Mouse (Mus musculus): ENCODE data around the gene Kcnj12. TPM values are rescaled to one million over a fixed set of nuclear protein-coding genes. Genes with fewer than 3 reads are reported as not detected.

Gene Kcnj12
- total and polyA plus RNA-seq, 3 experiments = not detected

- Histone ChIP-seq H3K9me3 (replicated peaks) (no peaks in the 10 kb centered on the region), H3K36me3 (replicated peaks) (no peaks in the 10 kb centered on the region), H3K4me1 (ENCODE audit: insufficient read depth, low read depth, low read length) (no peaks in the 10 kb centered on the region), H3K27me3 (ENCODE audit: insufficient read depth, low read length) (peaks cover 18% of the 10 kb centered on the region), H3K4me3 (ENCODE audit: low read depth, low read length) (no peak overlapping the region)
- no peak for TF ChIP-seq GATA2 (IDR thresholded peaks at IDR 0.05; ENCODE audit: borderline replicate concordance, low read depth, low read length)
- no peak for TF ChIP-seq CTCF (IDR thresholded peaks at IDR 0.05; ENCODE audit: low read depth, low read length)
- no peak for TF ChIP-seq TAL1 (conservative IDR thresholded peaks at IDR 0.05; ENCODE audit: low read depth, low read length)
- no peak for TF ChIP-seq GATA1 (IDR thresholded peaks at IDR 0.05; ENCODE audit: borderline replicate concordance, low read length)
- TF ChIP-seq POLR2AphosphoS5 (IDR thresholded peaks at IDR 0.05; ENCODE audit: insufficient replicate concordance, low read depth, low read length) = no peak
- ATAC-seq (ENCODE audit: extremely low read depth, insufficient number of reproducible peaks, low FRiP score, poor library complexity, severe bottlenecking) (no peak), DNase-seq (ENCODE audit: low spot score) (no peak)
Measured at GRCm38 (mm10) chr11:61004781-61005180, 17.6 kb upstream of the Kcnj12 start.

DNA sequence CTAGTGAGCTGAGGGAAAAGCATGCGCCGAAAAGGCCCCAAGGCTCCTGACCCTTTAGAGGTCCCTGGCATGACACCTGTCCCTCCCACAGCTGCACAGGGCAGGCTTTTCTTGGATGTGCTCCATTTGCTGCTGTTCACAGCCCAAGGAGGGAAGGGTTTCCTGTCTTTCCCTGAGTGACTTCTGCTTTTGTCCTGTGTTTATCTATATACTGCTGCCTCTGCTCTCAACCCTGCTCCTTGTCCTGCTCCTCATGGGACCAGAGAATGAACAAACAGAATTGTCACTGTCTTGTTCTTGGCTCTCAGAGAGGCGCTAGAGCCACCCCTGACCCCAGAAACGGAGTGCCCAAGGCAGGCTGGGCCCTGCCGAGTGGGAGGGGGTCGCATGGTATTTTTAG lies 17.0 kb upstream of the Kcnj12 start:
- no peak overlapping the region for H3K4me3 ChIP-seq (ENCODE audit: low read depth, low read length)

DNA sequence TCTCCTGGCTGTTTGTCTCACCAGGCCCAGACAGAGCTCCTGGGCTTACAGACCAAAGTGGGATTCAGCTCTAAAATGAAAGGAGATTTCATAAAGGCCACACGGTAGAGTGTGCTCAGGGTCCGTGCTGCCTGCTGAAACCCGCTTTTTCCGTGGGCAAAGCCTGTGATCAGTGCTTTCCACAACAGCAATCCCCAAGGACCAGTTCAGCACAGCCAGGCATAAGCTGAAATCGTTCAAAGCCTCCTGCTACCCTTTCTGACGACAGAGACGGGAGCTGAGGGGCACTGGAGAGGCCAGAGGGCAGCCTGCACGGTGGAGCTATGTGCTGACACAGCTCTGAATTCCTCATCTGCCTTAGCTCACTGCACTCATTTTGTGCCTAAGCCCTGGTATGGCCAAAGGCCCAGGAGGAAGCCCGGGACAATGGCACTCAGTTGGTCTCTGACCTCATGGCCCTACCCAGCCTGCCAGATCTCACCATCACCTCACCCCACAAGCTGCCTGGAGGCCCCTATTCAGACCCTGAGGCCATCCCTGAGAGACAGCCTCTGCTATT lies 10.5 kb upstream of the Kcnj12 start:
- no peaks in the 10 kb centered on the region for H3K36me3 ChIP-seq (replicated peaks)
- no peak overlapping the region for H3K4me3 ChIP-seq (ENCODE audit: low read depth, low read length)
- no peak for TF ChIP-seq GATA1 (IDR thresholded peaks at IDR 0.05; ENCODE audit: borderline replicate concordance, low read length)
- TF ChIP-seq GATA2 (IDR thresholded peaks at IDR 0.05; ENCODE audit: borderline replicate concordance, low read depth, low read length) = no peak
- no peak for TF ChIP-seq TAL1 (conservative IDR thresholded peaks at IDR 0.05; ENCODE audit: low read depth, low read length)
- no peak for TF ChIP-seq CTCF (IDR thresholded peaks at IDR 0.05; ENCODE audit: low read depth, low read length)
- no peak for TF ChIP-seq POLR2AphosphoS5 (IDR thresholded peaks at IDR 0.05; ENCODE audit: insufficient replicate concordance, low read depth, low read length)
- no peaks in the 10 kb centered on the region for H3K4me1 ChIP-seq (ENCODE audit: insufficient read depth, low read depth, low read length)
- no peak for DNase-seq (ENCODE audit: low spot score)
- no peaks in the 10 kb centered on the region for H3K9me3 ChIP-seq (replicated peaks)
- ATAC-seq (ENCODE audit: extremely low read depth, insufficient number of reproducible peaks, low FRiP score, poor library complexity, severe bottlenecking) = no peak
- H3K27me3 ChIP-seq (ENCODE audit: insufficient read depth, low read length) = peaks cover 25% of the 10 kb centered on the region

More for the DNA sequence above, 17.0 kb upstream of the Kcnj12 start:
- H3K27me3 ChIP-seq (ENCODE audit: insufficient read depth, low read length) = peaks cover 22% of the 10 kb centered on the region
- H3K9me3 ChIP-seq (replicated peaks) = no peaks in the 10 kb centered on the region
- no peak for ATAC-seq (ENCODE audit: extremely low read depth, insufficient number of reproducible peaks, low FRiP score, poor library complexity, severe bottlenecking)
- no peak for TF ChIP-seq CTCF (IDR thresholded peaks at IDR 0.05; ENCODE audit: low read depth, low read length)
- no peaks in the 10 kb centered on the region for H3K4me1 ChIP-seq (ENCODE audit: insufficient read depth, low read depth, low read length)
- H3K36me3 ChIP-seq (replicated peaks) = no peaks in the 10 kb centered on the region
- DNase-seq (ENCODE audit: low spot score) = no peak

- ATAC-seq (ENCODE audit: extremely low read depth, insufficient number of reproducible peaks, low FRiP score, poor library complexity, severe bottlenecking) = no peak
- H3K4me1 ChIP-seq (ENCODE audit: insufficient read depth, low read depth, low read length) = no peaks in the 10 kb centered on the region
- no peaks in the 10 kb centered on the region for H3K9me3 ChIP-seq (replicated peaks)
- H3K27me3 ChIP-seq (ENCODE audit: insufficient read depth, low read length) = peaks cover 19% of the 10 kb centered on the region
- no peak for TF ChIP-seq GATA2 (IDR thresholded peaks at IDR 0.05; ENCODE audit: borderline replicate concordance, low read depth, low read length)
- TF ChIP-seq TAL1 (conservative IDR thresholded peaks at IDR 0.05; ENCODE audit: low read depth, low read length) = no peak
- no peak for TF ChIP-seq POLR2AphosphoS5 (IDR thresholded peaks at IDR 0.05; ENCODE audit: insufficient replicate concordance, low read depth, low read length)
- no peak for TF ChIP-seq GATA1 (IDR thresholded peaks at IDR 0.05; ENCODE audit: borderline replicate concordance, low read length)
- TF ChIP-seq CTCF (IDR thresholded peaks at IDR 0.05; ENCODE audit: low read depth, low read length) = no peak
- H3K4me3 ChIP-seq (ENCODE audit: low read depth, low read length) = no peak overlapping the region
- no peaks in the 10 kb centered on the region for H3K36me3 ChIP-seq (replicated peaks)
- no peak for DNase-seq (ENCODE audit: low spot score)
Measured at GRCm38 (mm10) chr11:61016866-61017398, 5.4 kb upstream of the Kcnj12 start.

DNA sequence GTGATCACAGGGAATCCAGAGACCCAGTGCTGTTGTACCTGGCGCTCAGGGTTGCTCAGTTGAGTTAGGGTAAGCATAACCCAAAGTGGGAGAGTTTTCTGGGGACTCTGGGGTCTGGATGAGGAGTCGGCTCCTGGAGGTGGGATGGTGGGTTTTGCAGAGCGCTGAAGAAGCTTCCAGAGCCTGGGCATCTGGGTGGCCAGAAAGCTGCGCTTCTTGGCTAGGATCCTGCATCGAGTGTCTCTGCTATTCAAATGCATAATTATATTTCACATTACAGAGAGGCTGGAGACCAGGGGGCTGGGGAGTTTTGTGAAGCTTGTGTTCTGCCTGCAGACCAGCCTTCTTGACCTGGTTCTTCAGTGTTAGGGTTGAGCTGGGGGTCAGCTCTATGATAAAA lies 1.2 kb upstream of the Kcnj12 start:
- H3K4me1 ChIP-seq (ENCODE audit: insufficient read depth, low read depth, low read length) = no peaks in the 10 kb centered on the region
- H3K9me3 ChIP-seq (replicated peaks) = no peaks in the 10 kb centered on the region
- H3K4me3 ChIP-seq (ENCODE audit: low read depth, low read length) = no peak overlapping the region
- TF ChIP-seq POLR2AphosphoS5 (IDR thresholded peaks at IDR 0.05; ENCODE audit: insufficient replicate concordance, low read depth, low read length) = no peak
- TF ChIP-seq GATA2 (IDR thresholded peaks at IDR 0.05; ENCODE audit: borderline replicate concordance, low read depth, low read length) = no peak
- TF ChIP-seq TAL1 (conservative IDR thresholded peaks at IDR 0.05; ENCODE audit: low read depth, low read length) = no peak
- TF ChIP-seq CTCF (IDR thresholded peaks at IDR 0.05; ENCODE audit: low read depth, low read length) = no peak
- TF ChIP-seq GATA1 (IDR thresholded peaks at IDR 0.05; ENCODE audit: borderline replicate concordance, low read length) = no peak
- DNase-seq (ENCODE audit: low spot score) (no peak), ATAC-seq (ENCODE audit: extremely low read depth, insufficient number of reproducible peaks, low FRiP score, poor library complexity, severe bottlenecking) (no peak)
- H3K27me3 ChIP-seq (ENCODE audit: insufficient read depth, low read length) = peaks cover 20% of the 10 kb centered on the region
- no peaks in the 10 kb centered on the region for H3K36me3 ChIP-seq (replicated peaks)

GRCm38 (mm10) chr11:61021676-61022549 lies 451 bp upstream of the Kcnj12 start:
- H3K4me1 ChIP-seq (ENCODE audit: insufficient read depth, low read depth, low read length) = no peaks in the 10 kb centered on the region
- TF ChIP-seq GATA1 (IDR thresholded peaks at IDR 0.05; ENCODE audit: borderline replicate concordance, low read length) (no peak), TAL1 (conservative IDR thresholded peaks at IDR 0.05; ENCODE audit: low read depth, low read length) (no peak), CTCF (IDR thresholded peaks at IDR 0.05; ENCODE audit: low read depth, low read length) (no peak)
- DNase-seq (ENCODE audit: low spot score) (no peak), ATAC-seq (ENCODE audit: extremely low read depth, insufficient number of reproducible peaks, low FRiP score, poor library complexity, severe bottlenecking) (no peak)
- no peaks in the 10 kb centered on the region for H3K9me3 ChIP-seq (replicated peaks)
- no peak overlapping the region for H3K4me3 ChIP-seq (ENCODE audit: low read depth, low read length)
- H3K36me3 ChIP-seq (replicated peaks) = no peaks in the 10 kb centered on the region
- peaks cover 20% of the 10 kb centered on the region for H3K27me3 ChIP-seq (ENCODE audit: insufficient read depth, low read length)

All from G1E (cell line).